In the genomic region with DNA sequence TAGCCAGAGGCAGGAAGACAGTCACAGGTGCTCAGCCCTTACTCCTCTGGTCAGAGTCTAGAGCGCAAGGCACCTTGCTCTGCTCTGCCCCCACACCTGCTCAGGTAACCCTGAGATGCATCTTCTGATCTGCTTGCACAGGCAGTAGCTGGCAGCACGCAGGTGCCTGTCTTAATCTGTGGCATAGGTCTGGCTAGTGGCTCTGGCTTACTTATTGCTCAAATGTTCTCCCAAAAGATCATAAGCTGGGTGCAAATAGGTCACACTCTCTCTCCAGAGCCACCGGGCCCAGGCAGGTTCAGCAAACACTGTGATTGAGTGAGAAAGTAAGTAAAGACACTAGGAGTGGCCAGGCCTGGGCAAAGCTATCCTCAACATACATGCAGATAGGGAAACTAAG, we compare ENCODE assay signal across 9 mouse cellular contexts. TPM values are rescaled to one million over a fixed set of nuclear protein-coding genes. Genes with fewer than 3 reads are reported as not detected.
DNase-seq lines count a peak whose midpoint lies in the region; ATAC-seq lines count a peak whose summit lies in the region.
"Had no signal": no experiment of that assay in that cellular context is flagged by ENCODE, and none has a peak within 500 bp of the region (broad histone marks: within the 10 kb centered on the region; RNA-seq: fewer than 3 reads in every experiment).

No protein-coding gene starts in this region.

- H3K9me3 ChIP-seq in forebrain, embryonic 13.5 days (replicated peaks): no peaks in the 10 kb centered on the region
- H3K9me3 ChIP-seq in forebrain, embryonic 11.5 days (ENCODE audit: control insufficient read depth, low read length): no peaks in the 10 kb centered on the region
- H3K9me3 ChIP-seq in midbrain, embryonic 10.5 days (replicated peaks): no peaks in the 10 kb centered on the region
- no peaks in the 10 kb centered on the region for H3K9me3 ChIP-seq in midbrain, embryonic 11.5 days (ENCODE audit: control insufficient read depth, low read length)
- no peaks in the 10 kb centered on the region for H3K9me3 ChIP-seq in hindbrain, embryonic 13.5 days
- no peaks in the 10 kb centered on the region for H3K9me3 ChIP-seq in neural tube, embryonic 15.5 days (replicated peaks)

- H3K4me1 ChIP-seq in forebrain, embryonic 13.5 days: peaks cover 80% of the 10 kb centered on the region
- H3K4me1 ChIP-seq in forebrain, embryonic 11.5 days (replicated peaks; ENCODE audit: control insufficient read depth, insufficient read depth, low read length): peaks cover 29% of the 10 kb centered on the region
- H3K4me1 ChIP-seq in midbrain, embryonic 10.5 days: peaks cover 84% of the 10 kb centered on the region
- H3K4me1 ChIP-seq in midbrain, embryonic 11.5 days (ENCODE audit: control insufficient read depth, insufficient read depth, low read length): peaks cover 44% of the 10 kb centered on the region
- peaks cover 79% of the 10 kb centered on the region for H3K4me1 ChIP-seq in hindbrain, embryonic 13.5 days (replicated peaks)
- H3K4me1 ChIP-seq in neural tube, embryonic 15.5 days: peaks cover 73% of the 10 kb centered on the region

- H3K4me2 ChIP-seq in forebrain, embryonic 13.5 days: peak overlapping the region; percentile 88
- H3K4me2 ChIP-seq in forebrain, embryonic 11.5 days (ENCODE audit: low read depth, low read length, severe bottlenecking): no peak overlapping the region
- H3K4me2 ChIP-seq in midbrain, embryonic 11.5 days: no peak overlapping the region
- H3K4me2 ChIP-seq in hindbrain, embryonic 13.5 days: peak overlapping the region; percentile 93
- H3K4me2 ChIP-seq in neural tube, embryonic 15.5 days: peak overlapping the region; percentile 98

- peak overlapping the region; percentile 80 for H3K27ac ChIP-seq in forebrain, embryonic 13.5 days
- no peak overlapping the region for H3K27ac ChIP-seq in forebrain, embryonic 11.5 days (ENCODE audit: low read depth, low read length)
- H3K27ac ChIP-seq in midbrain, embryonic 10.5 days (replicated peaks): peak overlapping the region; percentile 97; the same call in 1 of the 2 replicates
- H3K27ac ChIP-seq in midbrain, embryonic 11.5 days (ENCODE audit: low read depth, low read length): no peak overlapping the region
- peak overlapping the region; percentile 91; the same call in 1 of the 2 replicates for H3K27ac ChIP-seq in hindbrain, embryonic 13.5 days
- H3K27ac ChIP-seq in neural tube, embryonic 15.5 days (replicated peaks): peak overlapping the region; percentile 49
- H3K27ac ChIP-seq: kidney, postnatal 0 days had no signal

- peaks cover 12% of the 10 kb centered on the region for H3K27me3 ChIP-seq in forebrain, embryonic 13.5 days
- peaks cover 6% of the 10 kb centered on the region for H3K27me3 ChIP-seq in forebrain, embryonic 11.5 days (ENCODE audit: control insufficient read depth, insufficient read depth, low read length)
- H3K27me3 ChIP-seq in midbrain, embryonic 10.5 days (ENCODE audit: low read depth, poor library complexity, severe bottlenecking): peaks cover 13% of the 10 kb centered on the region
- H3K27me3 ChIP-seq in midbrain, embryonic 11.5 days (ENCODE audit: control insufficient read depth, insufficient read depth, low read length): peaks cover 5% of the 10 kb centered on the region; the same call in 1 of the 2 replicates
- peaks cover 6% of the 10 kb centered on the region; the same call in 1 of the 2 replicates for H3K27me3 ChIP-seq in hindbrain, embryonic 13.5 days
- no peaks in the 10 kb centered on the region; the same call in 1 of the 2 replicates for H3K27me3 ChIP-seq in neural tube, embryonic 15.5 days (replicated peaks)

- DNase-seq in forebrain, embryonic 11.5 days (ENCODE audit: low spot score): no peak
- DNase-seq in midbrain, embryonic 10.5 days (ENCODE audit: low spot score): no peak
- DNase-seq in midbrain, embryonic 11.5 days (ENCODE audit: low spot score, missing footprints): no peak
- no peak for DNase-seq in ovary, postnatal 36 days (ENCODE audit: low spot score)
- DNase-seq in left cerebral cortex, adult 9 months (ENCODE audit: low spot score in 2 of 2): no peak

- H3K36me3 ChIP-seq in forebrain, embryonic 13.5 days (ENCODE audit: poor library complexity, severe bottlenecking): peaks cover 33% of the 10 kb centered on the region
- peaks cover 10% of the 10 kb centered on the region; the same call in 1 of the 2 replicates for H3K36me3 ChIP-seq in forebrain, embryonic 11.5 days (ENCODE audit: control insufficient read depth, insufficient read depth, low read length)
- peaks cover 36% of the 10 kb centered on the region for H3K36me3 ChIP-seq in midbrain, embryonic 10.5 days
- H3K36me3 ChIP-seq in midbrain, embryonic 11.5 days (ENCODE audit: control insufficient read depth, insufficient read depth, low read length): peaks cover 12% of the 10 kb centered on the region
- H3K36me3 ChIP-seq in hindbrain, embryonic 13.5 days: peaks cover 32% of the 10 kb centered on the region
- H3K36me3 ChIP-seq in neural tube, embryonic 15.5 days: peaks cover 14% of the 10 kb centered on the region

- peak overlapping the region; percentile 99 for H3K9ac ChIP-seq in forebrain, embryonic 13.5 days
- H3K9ac ChIP-seq in forebrain, embryonic 11.5 days (ENCODE audit: low read length): no peak overlapping the region
- no peak overlapping the region for H3K9ac ChIP-seq in midbrain, embryonic 11.5 days (ENCODE audit: low read length)
- peak overlapping the region; percentile 100 for H3K9ac ChIP-seq in hindbrain, embryonic 13.5 days
- 0 out of 2 replicates have a peak overlapping the region, but pooled peaks have one; percentile 94 for H3K9ac ChIP-seq in neural tube, embryonic 15.5 days (replicated peaks)

- ATAC-seq in forebrain, embryonic 13.5 days: no peak
- no peak for ATAC-seq in forebrain, embryonic 11.5 days (replicated peaks; ENCODE audit: low FRiP score)
- no peak for ATAC-seq in midbrain, embryonic 11.5 days (ENCODE audit: low FRiP score)
- no peak for ATAC-seq in hindbrain, embryonic 13.5 days (ENCODE audit: low FRiP score)
- no peak for ATAC-seq in neural tube, embryonic 15.5 days (ENCODE audit: low FRiP score)

- peak overlapping the region; percentile 98 for H3K4me3 ChIP-seq in forebrain, embryonic 13.5 days
- H3K4me3 ChIP-seq in forebrain, embryonic 11.5 days (ENCODE audit: low read depth, low read length): no peak overlapping the region
- peak overlapping the region; percentile 99; the same call in 1 of the 2 replicates for H3K4me3 ChIP-seq in midbrain, embryonic 10.5 days
- no peak overlapping the region for H3K4me3 ChIP-seq in midbrain, embryonic 11.5 days (ENCODE audit: low read depth, low read length)
- H3K4me3 ChIP-seq in hindbrain, embryonic 13.5 days: peak overlapping the region; percentile 98
- no peak overlapping the region for H3K4me3 ChIP-seq in neural tube, embryonic 15.5 days (replicated peaks)

- 83% methylated on average over 3 of the region's 3 CpGs for WGBS in forebrain, embryonic 13.5 days
- 97% methylated on average over 3 of the region's 3 CpGs for WGBS in forebrain, embryonic 11.5 days
- WGBS in midbrain, embryonic 10.5 days: 97% methylated on average over 3 of the region's 3 CpGs
- 88% methylated on average over 3 of the region's 3 CpGs for WGBS in midbrain, embryonic 11.5 days
- WGBS in hindbrain, embryonic 13.5 days: 93% methylated on average over 3 of the region's 3 CpGs
- 88% methylated on average over 3 of the region's 3 CpGs for WGBS in neural tube, embryonic 15.5 days

RNA-seq across cellular contexts. Expression of gene Plxna1, which starts 3.2 kb away (rescaled TPM):
- polyA plus RNA-seq in forebrain, embryonic 13.5 days (2015; fragmentation: Nextera tagmentation; extraction: Ambion mirVana): 34.8 and 37.4 TPM in 2 replicates
- 38.0 and 41.5 TPM in 2 replicates for polyA plus RNA-seq in forebrain, embryonic 11.5 days (2014; fragmentation: Nextera tagmentation; extraction: Ambion mirVana)
- 24.3 and 30.4 TPM in 2 replicates for polyA plus RNA-seq in midbrain, embryonic 10.5 days (2016; fragmentation: Nextera tagmentation; extraction: Ambion mirVana)
- polyA plus RNA-seq in midbrain, embryonic 11.5 days (2014; fragmentation: Nextera tagmentation; extraction: Ambion mirVana): 24.5 and 29.1 TPM in 2 replicates
- 44.9 and 45.3 TPM in 2 replicates for polyA plus RNA-seq in hindbrain, embryonic 13.5 days (2015; fragmentation: Nextera tagmentation; extraction: Ambion mirVana)
- polyA plus RNA-seq in neural tube, embryonic 15.5 days (2015; fragmentation: Nextera tagmentation; extraction: Ambion mirVana): 34.8 and 36.4 TPM in 2 replicates

Comparison
In these comparisons a context has a peak if more than half of its experiments do, and no peak if none do; other contexts are left out.
1. H3K27ac ChIP-seq: peak in forebrain, embryonic 13.5 days (single experiment), midbrain, embryonic 10.5 days (single experiment), hindbrain, embryonic 13.5 days (single experiment) and neural tube, embryonic 15.5 days (single experiment); none in forebrain, embryonic 11.5 days (single experiment) and midbrain, embryonic 11.5 days (single experiment).
2. H3K4me2 ChIP-seq: peak in forebrain, embryonic 13.5 days (single experiment), hindbrain, embryonic 13.5 days (single experiment) and neural tube, embryonic 15.5 days (single experiment); none in forebrain, embryonic 11.5 days (single experiment) and midbrain, embryonic 11.5 days (single experiment).
3. H3K4me3 ChIP-seq: peak in forebrain, embryonic 13.5 days (single experiment), midbrain, embryonic 10.5 days (single experiment) and hindbrain, embryonic 13.5 days (single experiment); none in forebrain, embryonic 11.5 days (single experiment), midbrain, embryonic 11.5 days (single experiment) and neural tube, embryonic 15.5 days (single experiment).
4. H3K9ac ChIP-seq: peak in forebrain, embryonic 13.5 days (single experiment), hindbrain, embryonic 13.5 days (single experiment) and neural tube, embryonic 15.5 days (single experiment); none in forebrain, embryonic 11.5 days (single experiment) and midbrain, embryonic 11.5 days (single experiment).